9 mouse cellular contexts compared by ENCODE assay signal in genomic region chr5:139754753-139755152, GRCm38 (mm10). TPM values are rescaled to one million over a fixed set of nuclear protein-coding genes. Genes with fewer than 3 reads are reported as not detected.
A peak's percentile ranks its signal among the peaks of the same experiment; 100 is the strongest.
DNase-seq lines count a peak whose midpoint lies in the region; ATAC-seq and TF ChIP-seq lines count a peak whose summit lies in the region.
"Had no signal": no experiment of that assay in that cellular context is flagged by ENCODE, and none has a peak within 500 bp of the region (broad histone marks: within the 10 kb centered on the region; RNA-seq: fewer than 3 reads in every experiment).

No protein-coding gene starts in this region.

- DNase-seq in frontal cortex, postnatal 14 days (ENCODE audit: low spot score in 2 of 2) = no peak
- DNase-seq in testis, postnatal 14 days (ENCODE audit: low spot score) = no peak
- peak; percentile 64 for DNase-seq in cerebellum, adult 9-10 months
- peak; percentile 59 for DNase-seq in lung, postnatal 10 days
- peak; percentile 53 for DNase-seq in splenic B cell, adult 2 months (ENCODE audit: low read depth, low spot score)

- H3K36me3 ChIP-seq in testis, adult 2 months (ENCODE audit: control insufficient read depth, insufficient read depth, low read length) = peaks cover 3% of the 10 kb centered on the region; the same call in 1 of the 2 replicates
- H3K36me3 ChIP-seq in kidney, embryonic 14.5 days (ENCODE audit: control insufficient read depth, insufficient read depth, low read length) = peaks cover 84% of the 10 kb centered on the region
- peaks cover 8% of the 10 kb centered on the region for H3K36me3 ChIP-seq in splenic B cell, adult 2 months (ENCODE audit: control insufficient read depth, insufficient read depth, low read length, poor library complexity, severe bottlenecking)

- WGBS in kidney, embryonic 14.5 days = 29% methylated on average over 12 of the region's 12 CpGs

- H3K27me3 ChIP-seq in testis, adult 2 months (ENCODE audit: control insufficient read depth, insufficient read depth, low read length) = no peaks in the 10 kb centered on the region
- no peaks in the 10 kb centered on the region for H3K27me3 ChIP-seq in kidney, embryonic 14.5 days (ENCODE audit: control insufficient read depth, insufficient read depth, low read length)
- H3K27me3 ChIP-seq in splenic B cell, adult 2 months (ENCODE audit: control insufficient read depth, insufficient read depth, low read length, poor library complexity, severe bottlenecking) = no peaks in the 10 kb centered on the region
- H3K27me3 ChIP-seq: hindbrain, embryonic 15.5 days had no signal

- H3K27ac ChIP-seq in testis, adult 2 months (ENCODE audit: control insufficient read depth, insufficient read depth, low read depth, low read length) = no peak overlapping the region
- H3K27ac ChIP-seq in kidney, embryonic 14.5 days (ENCODE audit: low read depth, low read length) = no peak overlapping the region
- H3K27ac ChIP-seq: hindbrain, embryonic 15.5 days had no signal

- H3K4me2 ChIP-seq in kidney, embryonic 14.5 days (replicated peaks; ENCODE audit: low read depth, low read length) = no peak overlapping the region
- H3K4me2 ChIP-seq: hindbrain, embryonic 15.5 days had no signal

- H3K9ac ChIP-seq in kidney, embryonic 14.5 days (ENCODE audit: low read depth, low read length) = no peak overlapping the region
- H3K9ac ChIP-seq: hindbrain, embryonic 15.5 days had no signal

- peak overlapping the region; percentile 17 for H3K4me3 ChIP-seq in testis, adult 2 months (ENCODE audit: control insufficient read depth, low read depth, low read length)
- no peak overlapping the region for H3K4me3 ChIP-seq in kidney, embryonic 14.5 days (ENCODE audit: low read length)
- H3K4me3 ChIP-seq: hindbrain, embryonic 15.5 days had no signal

- TF ChIP-seq CTCF in testis, adult 2 months (IDR thresholded peaks at IDR 0.05; ENCODE audit: control insufficient read depth, insufficient read depth, insufficient replicate concordance, low read depth, low read length) = peak; percentile 67

- ATAC-seq in frontal cortex, adult (ENCODE audit: low TSS enrichment) = peak; percentile 21; the same call in 1 of the 2 replicates
- ATAC-seq in kidney, embryonic 14.5 days (ENCODE audit: low FRiP score, low TSS enrichment) = peak; percentile 11; the same call in 1 of the 2 replicates

- TF ChIP-seq POLR2A in testis, adult 2 months (IDR thresholded peaks at IDR 0.05; ENCODE audit: control insufficient read depth, low read depth, low read length) = no peak

- no peaks in the 10 kb centered on the region for H3K9me3 ChIP-seq in kidney, embryonic 14.5 days (ENCODE audit: control insufficient read depth, low read length)
- H3K9me3 ChIP-seq: hindbrain, embryonic 15.5 days had no signal

- no peaks in the 10 kb centered on the region for H3K4me1 ChIP-seq in testis, adult 2 months (ENCODE audit: control insufficient read depth, insufficient read depth, low read length)
- no peaks in the 10 kb centered on the region for H3K4me1 ChIP-seq in kidney, embryonic 14.5 days (ENCODE audit: control insufficient read depth, insufficient read depth, low read length)

RNA-seq across cellular contexts. Expression of gene Micall2, which starts 18.6 kb away (rescaled TPM):
- 3.7 and 4.9 TPM in 2 replicates for polyA plus RNA-seq in testis, adult 2 months (2012; rRNA removed)
- 3.6 and 6.4 TPM in 2 replicates for polyA plus RNA-seq in kidney, embryonic 14.5 days (2014; fragmentation: Nextera tagmentation; extraction: Ambion mirVana)

RNA-seq across cellular contexts. Expression of gene Ints1, which starts 20.7 kb away (rescaled TPM):
- 33.9 and 36.4 TPM in 2 replicates for polyA plus RNA-seq in testis, adult 2 months (2012; rRNA removed)
- 32.2 and 40.7 TPM in 2 replicates for polyA plus RNA-seq in kidney, embryonic 14.5 days (2014; fragmentation: Nextera tagmentation; extraction: Ambion mirVana)

RNA-seq across cellular contexts. Expression of gene Mafk, which starts 36.6 kb away (rescaled TPM):
- 10.8 and 14.5 TPM in 2 replicates for polyA plus RNA-seq in testis, adult 2 months (2012; rRNA removed)
- polyA plus RNA-seq in kidney, embryonic 14.5 days (2014; fragmentation: Nextera tagmentation; extraction: Ambion mirVana) = 2.5 and 5.3 TPM in 2 replicates

Comparison
In these comparisons a context has a peak if more than half of its experiments do, and no peak if none do; other contexts are left out.
1. DNase-seq: peak in cerebellum, adult 9-10 months (single experiment), lung, postnatal 10 days (single experiment) and splenic B cell, adult 2 months (single experiment); none in frontal cortex, postnatal 14 days (0 of 2) and testis, postnatal 14 days (single experiment).